Mouse (Mus musculus) right cerebral cortex, postnatal 4 days (tissue): ENCODE measurements around the gene Shc1.

Experiments
- DNase-seq: peaks from one replicate; pipeline ENCODE4 v3.0.0-alpha.2; 2022

Gene Shc1

DNA sequence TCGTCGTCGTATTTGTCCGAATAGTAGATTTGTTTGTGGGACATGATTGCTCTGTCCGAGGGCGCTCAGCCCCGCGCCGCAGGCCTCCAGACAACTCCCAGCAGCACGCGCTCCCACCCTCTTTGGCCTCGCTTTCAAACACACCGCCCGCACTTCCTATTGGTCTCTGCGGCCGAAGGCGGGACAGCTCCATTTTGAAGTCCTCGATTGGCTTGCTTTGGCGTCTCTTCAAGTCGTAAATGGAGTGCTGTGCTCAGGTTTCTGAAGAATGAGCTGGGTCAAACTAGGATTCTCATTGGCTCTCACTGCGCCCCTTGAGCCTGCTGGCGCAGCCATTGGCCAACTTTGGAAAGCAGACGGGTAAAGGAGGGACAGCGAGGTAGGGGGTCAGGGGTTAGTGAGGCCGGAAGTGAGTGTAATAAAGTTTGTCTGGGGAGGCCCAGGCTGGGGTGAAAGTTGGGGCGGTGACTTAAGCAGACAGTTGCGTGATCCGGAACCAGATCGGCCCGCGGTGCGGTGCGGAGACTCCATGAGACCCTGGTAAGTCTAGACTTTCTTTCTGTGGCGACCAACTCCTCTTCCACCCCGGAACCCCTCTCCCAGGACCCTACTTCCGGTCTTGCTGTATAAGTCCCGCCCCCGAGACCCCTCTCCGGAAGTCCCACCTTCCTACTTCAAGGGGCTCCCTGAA lies at the start of gene Shc1, which contains the start of gene Cks1b:
Shc1 (plus strand) TSS at position 274 of the 691 bp plus-strand sequence.
Cks1b (minus strand) TSS at position 214 of the 691 bp plus-strand sequence.
- DNase-seq = peak; percentile 85

DNA sequence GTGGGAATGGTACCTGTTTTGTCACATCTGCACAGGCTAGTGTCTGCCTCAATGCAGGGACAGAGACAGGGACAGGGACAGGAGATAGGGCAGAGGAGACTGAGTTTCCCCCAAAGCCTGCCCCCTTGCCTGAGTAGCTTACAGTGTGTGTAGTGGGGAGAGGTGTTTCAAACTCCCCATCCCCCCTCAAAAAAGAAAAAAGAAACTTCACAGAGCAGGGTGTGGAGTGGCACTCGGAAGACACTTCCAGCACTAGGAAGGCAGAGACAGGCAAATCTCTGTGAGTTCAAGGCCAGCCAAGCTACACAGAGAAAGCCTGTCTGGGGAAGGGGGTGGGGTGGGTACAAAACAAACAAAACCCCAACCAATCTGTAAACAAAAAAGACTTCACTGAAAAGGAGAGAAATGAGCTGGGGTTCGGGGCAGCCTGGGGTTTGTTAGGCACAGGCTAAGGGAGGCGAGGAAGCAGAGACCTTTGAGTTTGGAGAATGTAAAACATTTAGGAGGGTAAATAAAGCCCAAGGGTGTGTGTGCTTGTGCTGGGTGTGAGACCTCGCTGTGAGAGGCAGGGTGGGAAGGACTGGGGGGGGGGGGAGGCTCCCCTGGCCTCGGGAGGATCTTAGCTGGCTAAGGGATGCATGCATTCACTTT lies 44.5 kb upstream of the Shc1 start:
- DNase-seq = no peak

DNA sequence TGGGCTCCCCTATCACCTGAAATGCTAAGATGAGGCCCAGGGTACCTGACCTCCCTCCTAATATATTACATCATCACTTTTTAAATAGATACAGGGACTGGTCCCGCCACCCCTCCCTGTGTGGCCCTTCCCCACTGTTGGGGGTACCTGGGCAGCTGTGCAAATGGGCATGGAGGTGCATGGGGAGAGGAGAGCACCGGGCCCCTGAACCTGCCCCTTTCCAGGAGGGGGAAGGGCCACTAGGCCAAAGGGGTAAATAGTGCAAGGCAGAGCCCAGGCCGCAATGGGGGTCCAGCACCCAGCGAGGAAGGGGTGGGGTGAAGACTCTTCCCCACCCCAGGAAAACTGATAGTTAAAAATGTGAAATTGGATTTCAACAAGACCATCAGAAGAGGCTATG lies 40.4 kb upstream of the Shc1 start:
- no peak for DNase-seq

DNA sequence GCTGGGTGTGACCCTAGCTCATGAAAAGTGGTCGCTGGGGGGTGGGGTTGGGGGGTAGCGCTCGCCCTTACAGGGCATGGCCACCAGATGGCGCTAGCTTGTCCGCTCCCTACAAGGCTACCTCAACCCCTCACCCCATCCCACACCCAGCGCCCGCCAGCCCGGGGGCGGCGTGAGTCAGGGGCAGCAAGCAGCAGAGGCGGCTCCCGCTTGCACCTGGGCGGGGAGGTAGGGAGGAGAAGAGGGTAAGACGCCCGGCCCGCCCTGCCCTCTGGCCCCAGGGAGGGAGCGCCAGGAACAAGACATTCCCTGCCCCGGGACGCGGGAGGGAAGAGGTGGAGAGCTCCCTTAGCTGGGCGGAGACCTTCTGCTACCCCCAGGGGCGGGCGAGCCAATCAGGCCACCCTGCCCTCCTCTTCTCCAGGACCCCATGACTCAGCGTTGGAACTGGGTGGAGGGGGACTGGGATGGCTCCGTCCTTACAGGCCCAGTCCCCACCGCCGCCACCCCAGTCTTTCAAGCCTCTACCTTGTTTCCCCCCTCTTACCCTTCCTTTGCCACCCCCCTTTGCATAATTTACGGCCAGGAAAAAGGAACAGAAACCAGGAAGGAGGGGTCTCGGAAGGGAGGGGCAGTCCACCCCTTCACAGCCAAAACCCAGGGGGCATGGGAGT lies 39.7 kb upstream of the Shc1 start:
- peak; percentile 75 for DNase-seq

DNA sequence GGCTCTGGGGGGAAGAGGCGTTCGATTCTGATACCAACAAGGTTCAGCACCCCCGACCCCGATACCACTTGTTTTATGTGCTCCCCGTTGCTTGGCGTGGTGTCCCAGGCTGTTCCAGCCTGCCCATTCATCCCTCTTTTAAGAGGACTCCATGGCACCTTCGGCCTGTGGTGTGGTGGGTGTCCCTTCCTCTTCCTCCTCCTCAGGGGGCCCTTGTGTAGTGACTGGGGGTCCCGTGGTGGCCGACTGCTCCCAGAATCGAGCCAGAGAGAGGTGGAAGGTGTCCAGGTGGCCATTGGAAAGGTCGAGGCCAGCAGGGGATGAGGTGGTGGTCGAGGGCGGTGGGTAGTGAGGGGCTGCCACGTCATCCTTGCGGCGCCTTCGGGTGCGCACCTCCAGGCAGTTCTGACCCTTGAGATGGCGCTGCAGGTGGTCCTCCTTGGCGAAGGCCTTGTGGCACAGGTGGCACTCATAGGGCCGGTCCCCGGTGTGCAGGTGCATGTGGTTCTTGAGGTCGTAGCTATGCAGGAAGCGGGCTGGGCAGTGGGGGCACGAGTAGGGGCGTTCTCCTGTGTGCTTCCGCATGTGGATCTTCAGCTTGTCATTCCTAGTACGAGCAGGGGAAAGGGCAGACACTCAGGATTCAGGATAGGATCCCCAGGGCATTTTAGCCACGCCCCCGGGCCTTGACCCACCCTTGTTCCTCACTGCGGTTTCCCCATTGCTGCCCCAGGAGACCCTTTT lies 38.7 kb upstream of the Shc1 start:
- DNase-seq = no peak

DNA sequence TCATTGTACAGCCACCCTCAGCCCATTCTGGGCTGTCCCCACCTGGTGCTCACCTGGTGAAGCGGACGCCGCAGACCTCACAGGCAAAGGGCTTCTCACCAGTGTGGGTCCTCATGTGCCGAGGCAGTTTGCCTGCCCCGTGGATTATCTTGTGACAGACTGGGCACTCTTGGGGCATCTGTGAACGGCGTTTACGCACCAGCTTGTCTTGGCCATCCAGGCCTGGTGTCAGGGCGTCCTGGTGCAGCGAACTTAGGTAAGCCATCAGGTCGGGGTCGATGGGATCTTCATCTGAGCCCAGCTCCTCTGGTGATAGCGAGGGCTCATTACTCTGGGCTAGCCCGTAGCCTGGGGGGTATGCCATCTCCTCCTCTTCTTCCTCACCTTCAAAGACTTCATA lies 38.0 kb upstream of the Shc1 start:
- no peak for DNase-seq

DNA sequence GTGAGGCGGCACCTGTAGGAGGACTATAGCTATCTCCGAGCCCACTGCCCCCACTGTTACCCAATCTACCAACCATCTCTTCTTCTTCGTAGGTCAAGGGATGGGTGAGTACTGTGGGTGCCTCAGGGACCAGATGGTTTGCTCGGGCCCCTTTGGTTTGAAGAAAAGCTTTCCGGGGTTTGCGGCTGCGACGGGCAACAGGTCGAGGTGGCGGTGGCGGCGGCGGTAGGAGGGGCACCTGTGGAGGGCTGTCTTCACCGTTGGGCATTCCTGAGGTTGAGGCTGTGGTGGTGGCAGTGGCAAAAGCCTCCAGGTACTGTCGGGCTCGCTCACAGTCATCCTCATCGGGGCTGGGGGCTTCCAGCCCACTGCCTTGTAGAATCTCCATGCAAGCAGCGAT lies 37.5 kb upstream of the Shc1 start:
- no peak for DNase-seq

DNA sequence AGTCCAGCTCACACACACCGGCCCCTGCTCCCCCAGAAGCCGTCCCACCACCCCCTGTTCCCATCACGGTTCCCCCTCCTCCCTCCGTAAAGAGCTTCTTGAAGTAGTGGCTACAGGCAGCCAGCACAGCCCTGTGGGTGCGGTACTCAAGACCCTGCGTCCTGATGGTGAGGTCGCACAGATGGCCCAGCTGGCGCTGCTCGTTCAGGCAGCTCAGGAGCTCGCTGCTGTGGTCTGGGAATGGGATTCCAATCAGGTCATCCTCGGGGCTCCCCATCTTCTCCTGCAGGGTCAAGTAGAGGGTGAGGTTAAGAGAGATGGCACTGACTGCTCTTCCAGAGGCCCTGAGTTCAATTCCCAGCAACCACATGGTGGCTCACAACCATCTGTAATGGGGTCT lies 37.0 kb upstream of the Shc1 start:
- no peak for DNase-seq

DNA sequence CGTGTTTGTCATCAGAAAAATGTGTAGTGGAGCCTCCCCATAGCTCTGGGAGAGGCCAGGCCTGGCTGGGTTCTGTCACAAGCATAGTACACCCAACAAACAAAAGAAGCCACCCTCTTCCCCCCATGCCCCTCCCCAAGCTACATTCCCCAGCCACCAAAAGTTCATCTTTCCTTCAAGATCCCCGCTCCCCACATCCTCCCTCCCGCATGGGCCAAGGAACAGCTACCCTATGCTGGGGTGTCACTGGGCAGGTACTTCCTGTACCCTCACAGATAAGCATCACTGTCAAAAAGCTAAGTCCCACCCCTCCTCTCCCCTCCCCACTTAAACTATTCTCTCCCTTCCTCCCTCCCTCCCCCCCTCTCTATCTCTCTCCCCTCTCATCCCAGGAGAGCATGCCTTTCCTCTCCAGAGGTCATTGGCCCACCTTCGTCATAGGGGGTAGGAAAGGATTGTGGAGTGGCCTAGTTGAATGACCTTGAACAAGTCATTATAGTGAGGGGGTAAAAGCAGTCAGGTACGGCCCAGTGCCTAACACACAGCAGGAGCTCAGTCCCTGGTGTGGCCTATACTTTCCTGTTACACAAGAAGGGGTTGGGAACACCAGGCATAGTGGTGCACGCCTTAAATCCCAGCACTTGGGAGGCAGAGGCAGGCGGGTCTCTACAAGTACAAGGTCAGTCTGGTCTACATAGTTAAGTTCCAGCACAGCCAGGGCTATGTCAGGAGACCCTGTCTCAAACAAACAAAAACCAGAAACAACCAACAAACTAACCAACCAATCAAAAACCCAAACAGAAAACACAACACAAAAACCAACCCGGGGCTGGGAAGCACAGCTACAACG lies 36.0 kb upstream of the Shc1 start:
- no peak for DNase-seq

DNA sequence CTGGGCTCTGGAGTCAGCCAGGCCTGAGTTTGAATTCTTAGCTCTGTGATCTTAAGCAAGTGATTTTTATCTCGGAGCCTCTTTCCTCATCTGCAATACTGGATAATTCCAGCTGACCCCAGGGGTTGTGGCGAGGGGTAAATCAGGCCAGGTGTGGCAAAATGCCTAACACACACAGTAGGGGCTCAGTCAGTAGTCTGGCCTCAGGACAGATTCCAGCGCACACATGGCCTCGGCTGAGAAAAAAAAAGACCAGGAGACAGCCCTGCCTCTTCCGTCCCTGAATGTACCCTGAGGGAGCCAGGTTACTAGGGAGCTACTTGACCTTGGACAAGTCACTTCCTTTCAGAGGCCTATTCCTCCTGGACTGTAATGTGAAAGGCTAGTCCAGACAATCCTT lies 35.3 kb upstream of the Shc1 start:
- DNase-seq = no peak

DNA sequence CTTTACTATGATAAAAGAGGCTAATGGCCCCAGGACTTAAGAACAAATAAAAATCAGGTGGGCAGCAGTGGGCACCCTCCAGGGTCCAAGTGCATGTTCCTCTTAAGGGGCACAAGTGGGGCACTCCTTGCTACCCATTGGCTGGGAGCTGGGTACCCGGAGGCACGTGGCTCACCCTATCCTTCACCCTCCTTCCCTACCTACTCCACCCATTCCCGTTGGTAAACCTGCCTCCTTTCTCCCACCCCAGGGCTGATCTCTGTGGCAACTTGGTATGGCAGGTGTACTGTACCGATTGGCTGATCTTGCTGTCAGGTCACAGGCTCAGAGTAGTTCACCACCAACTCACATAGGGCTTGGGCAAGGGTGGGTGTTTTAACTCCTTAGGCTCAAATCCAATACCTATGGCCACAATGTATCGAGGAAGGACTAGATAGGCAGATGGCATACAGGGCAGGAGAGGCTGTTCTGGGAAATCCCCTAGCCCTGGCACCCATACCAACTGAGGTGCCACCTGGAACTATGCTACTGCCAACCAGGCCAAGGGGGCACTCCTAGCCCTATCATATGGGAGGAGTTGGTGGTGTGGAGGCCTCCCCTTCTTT lies 34.5 kb upstream of the Shc1 start:
- DNase-seq = no peak

DNA sequence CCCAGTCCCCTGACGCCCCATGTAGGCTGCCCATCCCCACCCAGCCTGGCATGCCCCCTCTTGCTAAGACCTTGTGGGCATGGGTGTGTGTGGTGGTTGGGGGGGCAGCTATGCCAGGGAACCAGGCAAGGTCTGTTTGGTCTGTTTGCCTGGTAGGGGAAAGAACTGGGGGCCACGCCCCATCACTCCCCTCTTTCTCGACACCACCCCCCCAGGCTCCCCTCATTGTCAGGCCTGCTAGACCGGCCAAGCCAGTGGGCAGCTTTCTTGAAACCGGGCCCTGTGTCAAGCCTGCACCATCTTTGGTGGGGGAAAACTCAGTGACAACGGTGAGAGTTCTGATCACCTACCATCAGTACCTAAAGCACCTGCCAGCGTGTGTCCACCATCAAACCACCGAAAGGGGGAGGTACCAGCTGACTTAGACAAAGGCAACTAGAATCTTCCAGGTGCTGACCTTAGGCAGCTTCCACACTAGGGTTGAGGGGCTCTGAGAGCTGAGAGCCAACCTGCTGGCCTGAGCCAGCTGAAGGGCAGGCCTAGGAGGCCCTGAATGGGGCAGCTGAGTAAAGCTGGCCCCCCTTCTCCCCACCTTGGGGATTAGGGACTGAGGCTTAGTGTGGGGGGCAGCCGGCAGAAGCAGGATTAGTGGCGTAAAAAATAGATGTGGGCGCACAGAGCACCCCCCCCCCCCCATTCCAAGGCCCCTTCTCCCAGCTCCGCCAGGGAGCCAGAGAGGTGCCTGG lies 33.7 kb upstream of the Shc1 start:
- no peak for DNase-seq

DNA sequence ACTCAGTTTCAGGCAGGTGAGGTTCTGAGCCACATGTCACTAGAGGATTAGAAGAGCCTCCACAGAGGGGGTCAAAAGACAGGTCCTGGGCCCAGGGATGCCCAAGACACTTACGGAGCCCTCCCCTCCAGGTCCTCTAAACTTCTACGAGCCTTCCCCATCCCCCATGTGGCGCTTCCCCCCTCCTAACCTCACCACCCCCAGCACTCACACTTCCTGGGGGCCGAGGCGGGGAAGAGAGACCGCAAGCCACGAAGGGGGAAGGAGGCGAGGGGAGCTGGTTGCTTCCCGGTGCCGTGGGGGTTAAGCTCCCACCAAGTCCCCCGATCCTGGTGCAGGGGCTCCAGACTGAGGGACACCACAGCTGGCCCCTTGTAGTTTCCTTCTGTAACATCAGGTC lies 32.8 kb upstream of the Shc1 start:
- no peak for DNase-seq

DNA sequence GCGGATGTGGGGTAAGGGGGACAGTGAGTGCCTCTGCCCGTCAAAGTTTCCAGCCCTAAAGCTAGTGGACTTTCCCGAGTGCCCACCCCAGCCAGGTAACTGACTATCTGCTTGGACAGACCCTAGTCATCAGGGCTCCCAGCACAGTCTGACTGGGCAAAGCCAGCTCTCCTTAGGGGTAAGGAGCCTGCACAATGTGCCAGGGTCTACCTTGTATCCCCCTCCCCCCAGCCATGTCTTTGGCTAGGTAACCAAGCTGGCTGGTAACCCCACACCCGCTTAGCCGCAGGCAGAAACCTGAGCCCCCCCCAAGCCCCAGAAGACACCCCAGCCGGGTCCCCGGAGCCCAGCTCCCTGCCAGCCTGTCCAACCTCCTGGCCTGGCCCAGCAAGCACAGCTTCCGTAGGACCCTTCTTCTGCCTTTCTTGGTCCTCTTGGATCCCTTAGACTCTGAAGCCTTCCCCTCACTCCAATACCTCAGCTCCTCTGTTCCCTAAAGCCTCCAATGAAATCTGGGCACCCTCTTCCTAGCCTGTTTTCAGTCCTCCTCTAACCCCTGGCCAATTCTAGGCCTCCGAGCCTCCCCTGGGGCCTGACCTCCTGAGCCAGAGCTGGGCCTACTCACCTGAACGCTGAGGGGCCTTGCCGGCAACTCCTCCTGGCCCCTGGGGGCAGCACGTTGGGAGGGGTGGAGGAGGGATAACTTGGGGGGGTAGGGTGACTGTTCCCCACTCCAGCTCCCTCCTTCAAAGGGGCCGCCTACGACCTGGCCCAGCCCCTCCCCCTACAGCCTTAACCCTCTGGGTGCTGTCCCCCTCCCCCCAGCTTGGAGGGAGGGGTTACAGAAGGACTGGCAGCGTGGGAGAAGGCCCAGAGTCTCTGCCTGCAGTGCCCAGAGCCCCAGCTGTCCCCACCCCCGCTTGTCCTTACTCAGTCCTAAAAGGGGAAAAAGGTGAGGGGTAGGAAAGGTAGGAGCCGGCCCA lies 31.5 kb upstream of the Shc1 start:
- DNase-seq = no peak

DNA sequence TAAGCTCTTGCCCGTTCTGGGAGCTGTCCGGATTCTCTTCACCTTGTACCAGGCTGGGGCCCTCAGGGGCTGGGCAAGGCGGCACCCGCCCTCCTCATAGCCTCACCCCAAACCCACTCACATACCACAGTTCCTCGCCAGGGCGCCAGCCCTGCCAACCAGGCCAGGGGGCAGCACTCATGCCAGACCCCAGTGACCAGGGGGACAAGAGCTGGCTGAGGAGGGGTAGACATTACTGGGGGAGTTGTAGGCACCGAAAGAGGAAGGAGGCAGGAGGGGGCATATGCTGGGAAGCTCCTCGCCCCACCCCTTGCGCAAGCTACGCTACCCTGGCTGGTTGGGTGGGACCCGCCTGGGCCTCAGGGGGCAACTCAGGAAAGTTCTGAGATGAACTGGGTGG lies 30.6 kb upstream of the Shc1 start:
- no peak for DNase-seq

DNA sequence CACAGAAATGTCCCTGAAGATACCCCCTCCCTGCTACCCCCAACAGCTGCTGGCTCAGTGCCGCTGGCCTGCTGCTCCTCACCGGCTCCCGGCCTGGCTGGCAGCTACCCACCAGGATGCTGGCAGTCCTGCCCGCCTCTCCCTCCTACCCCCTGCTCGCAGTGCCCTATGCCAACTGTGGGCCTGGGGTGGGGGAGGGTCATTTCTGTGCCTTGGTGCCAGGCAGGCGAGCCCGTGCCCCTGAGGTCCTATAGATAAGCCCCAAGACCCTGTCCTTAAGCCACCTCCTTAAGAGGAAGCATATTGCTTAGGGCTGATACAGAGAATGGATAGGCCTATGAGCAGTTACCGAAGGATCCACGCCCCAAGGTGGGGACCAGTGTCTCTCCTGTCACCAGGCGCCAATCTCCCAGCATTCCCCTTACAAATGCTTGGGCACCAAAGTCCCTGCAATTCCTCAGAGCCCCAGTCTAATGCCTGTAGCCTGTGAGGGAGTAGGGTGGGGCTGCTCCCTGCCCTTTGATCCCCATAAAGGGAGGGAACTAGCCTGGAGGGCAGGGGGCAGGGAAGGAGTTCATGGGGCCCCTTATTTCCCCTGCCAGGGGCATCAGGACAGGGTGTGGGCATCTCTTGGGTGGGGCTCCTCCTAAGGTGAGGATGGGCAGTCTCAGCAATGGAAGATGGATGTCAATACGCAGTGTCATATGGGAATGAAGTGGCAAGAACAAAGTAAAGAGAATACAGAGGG lies 29.9 kb upstream of the Shc1 start:
- peak; percentile 70 for DNase-seq

DNA sequence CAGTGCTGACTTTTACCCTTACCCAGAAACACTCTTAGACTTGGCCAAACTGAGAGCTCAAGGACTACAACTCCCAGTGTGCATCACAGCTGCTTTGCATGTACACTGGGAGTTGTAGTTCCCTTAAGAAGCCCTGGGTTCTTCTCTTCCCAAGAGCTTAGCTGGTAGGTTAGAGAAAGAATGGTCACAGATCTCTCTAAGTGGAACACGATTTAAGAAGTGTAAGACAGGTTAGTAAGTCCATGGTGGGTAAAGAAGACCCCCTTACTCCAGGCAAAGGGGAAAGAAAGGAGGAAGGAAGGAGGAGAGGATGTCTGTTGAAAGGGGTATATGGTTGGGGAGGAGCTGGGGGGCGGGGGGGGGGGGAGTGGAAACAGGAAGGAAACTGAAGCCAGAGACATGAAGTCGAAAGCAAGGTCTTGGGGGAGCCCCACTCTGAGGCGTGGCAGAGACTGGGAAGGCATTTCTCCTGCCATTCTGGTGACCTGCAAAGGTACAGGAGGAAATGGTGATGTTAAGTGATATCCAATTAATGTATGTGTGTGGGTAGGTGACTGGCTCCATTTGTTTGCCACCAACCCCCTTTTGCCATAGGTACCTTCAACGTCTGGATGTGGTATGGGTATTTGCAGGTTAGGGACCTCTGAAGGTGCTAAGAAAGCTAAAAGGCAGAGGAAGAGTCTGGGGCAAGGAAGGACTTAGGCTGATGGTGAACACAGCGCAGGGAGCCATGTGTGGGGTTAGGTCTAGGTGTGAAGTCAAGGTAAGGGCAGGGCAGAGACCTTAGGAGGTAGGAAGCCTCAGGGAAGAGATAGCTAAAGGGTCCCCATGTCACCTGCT lies 29.1 kb upstream of the Shc1 start:
- no peak for DNase-seq

DNA sequence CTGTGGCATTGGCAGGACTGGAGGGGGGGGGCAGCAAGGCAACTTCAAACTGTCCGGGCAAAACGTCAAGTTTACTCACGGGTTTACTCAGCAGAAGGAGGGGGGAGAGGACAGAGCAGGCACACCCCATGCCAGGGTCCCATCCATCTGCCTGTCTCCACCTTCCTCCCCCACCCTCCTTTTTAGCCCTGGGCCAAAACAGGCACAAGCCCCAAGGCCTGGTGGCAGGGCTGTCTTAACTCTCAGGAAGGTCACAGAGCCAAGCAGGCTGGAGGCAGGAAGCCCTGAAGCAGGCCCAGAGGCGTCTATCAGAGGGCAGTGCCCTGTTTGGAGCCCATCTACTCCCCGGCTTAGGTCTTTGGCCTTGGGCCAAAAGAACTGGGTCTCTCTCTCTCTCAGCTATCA lies 28.1 kb upstream of the Shc1 start:
- no peak for DNase-seq
